Mouse (Mus musculus): Measurements from ENCODE around the gene Pde4b. TPM values are rescaled to one million over a fixed set of nuclear protein-coding genes. Genes with fewer than 3 reads are reported as not detected.
"Not testable (repeated sequence)": the region's sequence is repeated elsewhere in the genome, so short reads cannot be mapped to it uniquely, and the experiment has no call there.

Gene Pde4b
- 21.8 and 25.9 TPM in 2 replicates for polyA plus RNA-seq (2015; fragmentation: Nextera tagmentation; extraction: Ambion mirVana)

DNA sequence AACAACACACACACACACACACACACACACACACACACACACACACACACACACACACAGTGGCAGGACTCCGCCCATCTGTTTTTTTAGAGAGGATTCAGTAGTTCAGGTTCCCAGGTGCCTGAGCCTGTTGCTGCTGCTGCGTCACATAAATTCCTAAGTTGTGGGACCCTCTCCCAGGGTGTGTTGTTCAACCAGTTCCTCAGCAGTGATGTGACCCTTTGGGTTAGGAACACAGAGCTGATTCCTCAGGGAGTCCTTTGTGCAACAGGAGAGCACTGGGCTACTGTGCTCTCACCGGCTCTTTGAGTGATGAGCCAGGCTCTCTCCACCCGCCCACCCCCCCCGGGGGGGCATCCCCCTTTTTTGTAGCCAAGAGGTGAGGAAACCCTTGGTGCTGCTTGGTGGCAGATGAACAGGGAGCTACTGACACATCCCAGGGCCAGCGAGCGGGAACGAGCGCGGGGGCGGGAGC is at the start of gene Pde4b:
TSS of gene Pde4b (plus strand) at position 453 of the 475 bp plus-strand sequence.
- Histone ChIP-seq H3K4me1 (replicated peaks) (peaks cover 16% of the 10 kb centered on the region), H3K36me3 (no peaks in the 10 kb centered on the region), H3K9me3 (no peaks in the 10 kb centered on the region), H3K4me3 (peak within 1 kb of the TSS; percentile 67), H3K27me3 (peaks cover 31% of the 10 kb centered on the region), H3K9ac (peak within 1 kb of the TSS; percentile 75), H3K27ac (replicated peaks) (peak within 1 kb of the TSS; percentile 49; the same call in 1 of the 2 replicates), H3K4me2 (peak within 1 kb of the TSS; percentile 98)
- 7% methylated on average over 11 of the region's 11 CpGs for WGBS
- ATAC-seq (ENCODE audit: low read depth), result no peak; the same call in 1 of the 2 replicates

DNA sequence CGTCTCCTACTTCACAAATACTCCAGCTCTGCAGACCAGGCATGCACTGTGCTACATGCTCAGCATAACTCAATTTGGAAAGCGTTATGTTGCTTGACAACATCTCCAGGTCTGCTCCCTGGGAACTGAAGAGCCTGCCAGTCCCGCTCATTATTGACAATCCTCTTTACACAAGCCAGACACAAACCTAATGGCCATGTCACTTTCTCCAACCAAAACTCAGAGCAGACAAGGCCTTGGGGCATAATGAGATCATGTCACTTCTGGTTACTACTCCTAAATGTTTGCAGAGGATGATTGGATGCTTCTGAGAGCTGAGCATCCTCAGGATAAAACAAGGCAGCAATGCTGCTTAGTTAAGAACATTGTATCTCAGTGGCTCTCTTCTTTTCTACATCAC is 47.2 kb upstream of the Pde4b start:
- no peak overlapping the region for H3K9ac ChIP-seq
- ATAC-seq (ENCODE audit: low read depth), result no peak
- no peak overlapping the region for H3K4me2 ChIP-seq
- H3K4me3 ChIP-seq, result no peak overlapping the region
- no peaks in the 10 kb centered on the region for H3K4me1 ChIP-seq (replicated peaks)
- no peaks in the 10 kb centered on the region for H3K27me3 ChIP-seq
- 87% methylated on average over 3 of the region's 3 CpGs for WGBS
- no peaks in the 10 kb centered on the region for H3K36me3 ChIP-seq
- H3K9me3 ChIP-seq, result no peaks in the 10 kb centered on the region
- no peak overlapping the region for H3K27ac ChIP-seq (replicated peaks)

DNA sequence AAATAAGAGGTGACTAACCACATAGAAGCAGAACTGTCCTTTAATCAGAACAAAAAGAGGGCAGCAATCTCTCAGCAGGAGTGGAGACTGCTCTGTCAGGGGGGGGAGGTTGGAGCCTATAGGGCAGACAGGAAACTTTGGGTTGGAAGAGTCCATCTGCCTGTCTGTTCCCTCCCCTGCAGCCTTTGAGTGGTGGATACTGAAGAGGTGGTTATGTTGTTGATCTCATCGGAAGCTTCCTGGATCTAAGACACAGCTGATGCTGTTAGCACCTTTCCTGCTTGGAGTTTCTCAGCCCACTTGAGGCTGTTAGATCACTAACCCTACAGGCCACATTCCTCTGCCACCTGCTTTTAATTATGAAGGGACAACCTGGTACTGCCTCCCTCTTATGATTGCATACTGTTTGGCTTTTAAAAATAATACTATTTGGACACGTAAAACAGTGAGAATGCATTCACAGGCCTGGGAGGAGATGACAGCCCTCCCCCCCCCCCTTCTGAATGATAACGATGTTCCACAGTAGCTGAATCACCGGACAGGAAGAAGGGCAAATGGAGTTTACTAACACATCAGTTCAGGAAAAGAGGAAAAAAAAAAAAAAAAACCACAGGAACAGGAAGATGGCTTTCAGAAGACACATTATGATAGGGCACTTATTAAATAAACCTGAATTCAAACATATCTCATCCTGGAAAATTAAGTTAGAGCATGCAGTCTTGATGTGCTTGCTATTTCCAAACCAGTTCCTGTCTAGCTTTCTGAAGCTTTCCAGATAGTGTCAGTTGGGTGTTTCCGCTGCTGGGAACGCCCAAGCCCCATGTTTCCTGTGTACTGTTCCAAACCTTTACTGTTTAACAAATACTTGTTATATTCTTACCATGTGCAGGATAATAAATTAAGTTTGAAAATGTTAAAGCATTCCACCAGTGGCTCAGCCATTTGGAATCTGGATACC is 41.9 kb upstream of the Pde4b start:
- WGBS, result 77% methylated on average over 6 of the region's 6 CpGs
- Histone ChIP-seq H3K4me2 (no peak overlapping the region), H3K27ac (replicated peaks) (no peak overlapping the region), H3K4me3 (no peak overlapping the region), H3K4me1 (replicated peaks) (no peaks in the 10 kb centered on the region), H3K9me3 (no peaks in the 10 kb centered on the region), H3K36me3 (no peaks in the 10 kb centered on the region), H3K27me3 (no peaks in the 10 kb centered on the region), H3K9ac (no peak overlapping the region)
- ATAC-seq (ENCODE audit: low read depth), result no peak

DNA sequence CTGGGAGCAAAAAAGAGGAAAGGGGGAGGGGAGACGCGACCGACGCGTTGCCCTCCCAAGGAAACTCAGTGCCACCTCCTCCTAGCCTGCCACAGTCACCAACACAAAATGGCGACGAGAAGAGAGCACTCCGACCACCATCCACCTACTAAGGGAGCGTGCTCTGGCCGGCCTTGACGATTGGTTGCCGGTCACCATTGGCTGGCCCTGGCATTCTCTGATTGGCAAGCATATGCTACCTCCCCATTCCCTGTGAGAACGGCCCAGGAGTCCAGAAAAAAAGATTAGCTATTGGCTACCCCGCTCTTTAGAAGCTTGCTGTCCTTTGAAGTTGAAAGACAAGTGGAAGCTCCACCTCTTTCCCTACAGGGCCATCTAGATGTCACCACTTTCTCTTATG is 38.0 kb upstream of the Pde4b start:
- H3K36me3 ChIP-seq; H3K4me1 ChIP-seq (replicated peaks); ATAC-seq (ENCODE audit: low read depth); H3K9ac ChIP-seq; H3K27me3 ChIP-seq; H3K4me3 ChIP-seq; H3K9me3 ChIP-seq; H3K27ac ChIP-seq (replicated peaks); H3K4me2 ChIP-seq: not testable (repeated sequence)
- 96% methylated on average over 14 of the region's 14 CpGs for WGBS

DNA sequence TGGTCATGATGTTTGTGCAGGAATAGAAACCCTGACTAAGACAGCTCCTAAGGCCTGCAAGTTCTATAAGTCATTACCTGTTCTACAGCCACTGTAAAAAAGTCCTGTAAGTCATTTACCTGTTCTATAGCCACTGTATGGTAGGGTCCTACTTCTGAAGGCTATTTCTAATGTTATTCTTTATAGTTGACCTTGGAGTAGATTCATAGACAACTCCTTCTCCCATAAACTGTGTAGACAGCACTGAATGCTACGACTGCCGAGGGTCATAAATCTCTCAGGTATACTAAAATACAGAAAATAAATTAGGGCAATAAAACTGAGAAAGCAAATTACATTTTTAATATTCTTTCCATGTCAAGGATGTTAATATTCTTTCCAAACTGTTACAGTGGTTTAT is 26.0 kb upstream of the Pde4b start:
- no peaks in the 10 kb centered on the region for H3K9me3 ChIP-seq
- no peak overlapping the region for H3K27ac ChIP-seq (replicated peaks)
- no peak overlapping the region for H3K9ac ChIP-seq
- H3K4me1 ChIP-seq (replicated peaks), result no peaks in the 10 kb centered on the region
- ATAC-seq (ENCODE audit: low read depth), result no peak
- no peaks in the 10 kb centered on the region for H3K36me3 ChIP-seq
- no peak overlapping the region for H3K4me2 ChIP-seq
- no peaks in the 10 kb centered on the region for H3K27me3 ChIP-seq
- WGBS, result 68% methylated on average over 2 of the region's 2 CpGs
- no peak overlapping the region for H3K4me3 ChIP-seq

DNA sequence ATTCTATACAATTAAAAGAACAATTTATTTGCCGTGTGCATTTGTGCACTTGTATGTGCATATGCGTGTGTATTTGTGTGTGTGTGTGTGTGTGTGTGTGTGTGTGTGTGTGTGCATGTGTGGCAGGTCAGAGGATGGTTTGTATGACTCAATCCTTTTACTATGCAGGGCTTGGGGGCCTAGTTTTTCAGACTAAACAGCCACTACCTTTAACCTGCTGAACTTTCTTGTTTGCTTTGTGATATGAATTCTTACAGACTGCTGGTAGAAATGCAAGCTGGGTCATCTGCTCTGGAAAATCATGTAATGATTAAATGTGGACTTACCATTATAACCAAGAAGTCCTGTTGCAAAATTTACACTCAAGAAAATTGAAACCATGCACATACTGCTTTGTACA is 18.0 kb upstream of the Pde4b start:
- no peak overlapping the region for H3K4me2 ChIP-seq
- H3K27me3 ChIP-seq, result no peaks in the 10 kb centered on the region
- WGBS, result 98% methylated on average over 2 of the region's 2 CpGs
- ATAC-seq (ENCODE audit: low read depth), result no peak
- no peaks in the 10 kb centered on the region for H3K36me3 ChIP-seq
- no peaks in the 10 kb centered on the region for H3K4me1 ChIP-seq (replicated peaks)
- H3K9ac ChIP-seq, result no peak overlapping the region
- H3K4me3 ChIP-seq, result no peak overlapping the region
- no peaks in the 10 kb centered on the region for H3K9me3 ChIP-seq
- H3K27ac ChIP-seq (replicated peaks), result no peak overlapping the region

DNA sequence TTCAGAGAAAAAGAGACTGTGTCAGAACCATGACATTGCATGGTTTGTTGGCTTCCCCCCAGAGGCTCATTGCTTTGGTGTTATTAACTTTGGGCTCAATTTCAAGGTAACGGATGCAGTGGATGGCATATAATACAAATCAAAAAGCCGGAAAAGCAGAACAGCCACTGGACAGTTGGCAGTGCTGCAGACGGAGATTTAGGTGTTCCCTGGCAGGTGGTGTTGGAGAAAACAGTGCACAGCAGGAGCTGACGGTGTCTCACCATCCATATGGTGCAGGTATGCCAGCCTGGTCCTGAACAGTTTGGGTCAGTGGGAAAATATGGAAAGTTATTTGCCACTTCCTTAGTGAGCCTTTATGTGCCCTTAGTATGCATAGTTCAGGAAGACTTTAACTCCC is 1.0 kb upstream of the Pde4b start:
- H3K4me2 ChIP-seq, result no peak overlapping the region
- WGBS, result 60% methylated on average over 4 of the region's 4 CpGs
- H3K36me3 ChIP-seq, result no peaks in the 10 kb centered on the region
- no peak overlapping the region for H3K27ac ChIP-seq (replicated peaks)
- peaks cover 16% of the 10 kb centered on the region for H3K4me1 ChIP-seq (replicated peaks)
- no peak overlapping the region for H3K4me3 ChIP-seq
- no peak for ATAC-seq (ENCODE audit: low read depth)
- no peaks in the 10 kb centered on the region for H3K9me3 ChIP-seq
- peaks cover 31% of the 10 kb centered on the region for H3K27me3 ChIP-seq
- no peak overlapping the region for H3K9ac ChIP-seq

DNA sequence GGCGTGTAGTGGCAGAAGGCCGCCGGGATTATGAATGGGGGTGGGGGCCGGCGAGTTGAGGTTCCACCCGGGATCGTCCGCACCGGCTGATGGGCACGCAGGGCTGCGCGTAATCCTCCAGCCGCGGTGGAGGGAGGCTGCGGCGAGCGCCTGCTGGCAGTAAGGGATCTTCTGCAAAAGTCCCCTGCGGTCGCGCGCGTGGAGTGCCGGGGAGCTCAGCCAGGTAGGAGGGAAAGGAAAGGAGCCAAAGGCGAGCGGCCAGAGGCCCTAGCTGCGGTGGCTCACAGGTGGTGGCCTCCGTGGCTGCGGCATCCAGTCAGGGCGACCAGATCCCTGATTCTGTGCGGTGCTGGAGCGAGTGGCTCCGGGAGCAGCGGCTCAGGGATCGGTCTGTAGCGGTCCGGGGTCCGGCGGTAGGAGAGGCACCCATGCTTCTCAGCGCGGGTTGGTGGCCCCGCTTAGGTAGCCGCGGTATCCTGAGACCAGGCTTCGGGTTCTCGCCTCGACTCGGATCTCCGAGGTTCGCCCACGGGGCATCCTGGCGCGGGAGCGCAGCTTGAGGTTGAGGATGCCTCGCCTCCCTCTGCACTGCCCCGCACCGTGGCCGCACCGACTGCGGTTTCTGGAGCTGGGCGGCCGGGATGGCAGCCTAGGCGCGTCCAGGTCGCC is 357 bp downstream of the Pde4b start:
- Histone ChIP-seq H3K36me3 (no peaks in the 10 kb centered on the region), H3K4me2 (peak overlapping the region; percentile 98), H3K9me3 (no peaks in the 10 kb centered on the region), H3K9ac (peak overlapping the region; percentile 75), H3K4me1 (replicated peaks) (peaks cover 16% of the 10 kb centered on the region), H3K27me3 (peaks cover 31% of the 10 kb centered on the region), H3K27ac (replicated peaks) (peak overlapping the region; percentile 49; the same call in 1 of the 2 replicates), H3K4me3 (peak overlapping the region; percentile 67)
- WGBS, result under 1% methylated on average over 64 of the region's 64 CpGs
- peak; percentile 85 for ATAC-seq (ENCODE audit: low read depth)

DNA sequence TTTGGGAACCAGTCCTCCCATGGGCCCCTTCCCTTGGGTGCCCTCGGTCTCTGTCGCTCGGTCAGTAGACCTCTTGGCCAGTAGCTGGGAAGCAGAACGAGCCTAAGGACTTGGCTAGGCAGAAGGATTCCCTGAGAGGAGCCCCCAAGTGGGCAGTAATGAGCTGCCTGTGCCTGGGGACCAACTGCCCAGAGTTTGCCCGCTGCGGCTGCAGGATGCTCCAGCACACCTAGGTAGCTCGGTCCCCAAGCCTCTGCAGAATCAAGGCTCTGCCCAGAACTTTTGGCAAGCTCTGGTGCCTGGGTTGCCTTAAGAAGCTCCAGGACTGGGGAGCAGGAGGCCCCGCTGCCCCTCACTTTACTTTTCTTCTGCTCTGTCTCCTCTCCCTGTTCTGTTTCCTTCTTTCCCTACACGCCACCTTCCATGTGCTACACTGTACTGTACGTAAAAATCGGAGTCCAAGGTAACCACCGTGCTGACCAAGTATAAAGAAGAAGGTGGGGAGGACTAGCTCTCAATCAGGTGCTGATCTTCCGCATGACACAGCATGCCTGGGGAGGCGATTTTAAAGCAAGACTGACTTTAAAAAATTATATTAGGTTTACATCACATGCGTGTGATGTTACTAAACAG is 1.0 kb downstream of the Pde4b start:
- Histone ChIP-seq H3K27me3 (peaks cover 31% of the 10 kb centered on the region), H3K9ac (peak overlapping the region; percentile 75), H3K9me3 (no peaks in the 10 kb centered on the region), H3K4me3 (peak overlapping the region; percentile 67), H3K4me1 (replicated peaks) (peaks cover 16% of the 10 kb centered on the region), H3K36me3 (no peaks in the 10 kb centered on the region), H3K27ac (replicated peaks) (peak overlapping the region; percentile 49; the same call in 1 of the 2 replicates), H3K4me2 (peak overlapping the region; percentile 98)
- ATAC-seq (ENCODE audit: low read depth), result peak; percentile 71
- WGBS, result 26% methylated on average over 15 of the region's 15 CpGs

DNA sequence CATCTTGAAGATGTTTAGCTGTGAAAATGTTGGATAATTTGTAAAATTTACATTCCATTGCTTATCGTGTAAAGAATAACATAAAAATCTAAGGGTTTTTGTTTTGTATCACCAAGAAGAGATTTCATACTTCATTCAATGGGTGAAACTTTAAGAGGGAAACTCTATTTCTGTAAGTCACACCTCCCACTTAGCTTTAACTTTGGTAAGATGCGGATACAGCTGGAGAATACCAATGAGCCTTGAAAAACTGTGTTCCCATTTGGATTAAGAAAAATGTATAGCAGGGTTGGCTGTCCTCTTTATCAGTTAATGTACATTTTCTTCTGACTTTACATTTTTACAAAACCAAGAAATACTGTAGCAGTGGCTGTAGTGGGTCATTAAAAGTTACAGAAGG is 8.5 kb downstream of the Pde4b start:
- H3K4me1 ChIP-seq (replicated peaks), result no peaks in the 10 kb centered on the region
- H3K27ac ChIP-seq (replicated peaks), result no peak overlapping the region
- ATAC-seq (ENCODE audit: low read depth), result no peak
- WGBS, result 91% methylated on average over 2 of the region's 2 CpGs
- no peak overlapping the region for H3K9ac ChIP-seq
- no peaks in the 10 kb centered on the region for H3K27me3 ChIP-seq
- H3K9me3 ChIP-seq, result no peaks in the 10 kb centered on the region
- H3K4me3 ChIP-seq, result no peak overlapping the region
- H3K36me3 ChIP-seq, result no peaks in the 10 kb centered on the region
- H3K4me2 ChIP-seq, result no peak overlapping the region

DNA sequence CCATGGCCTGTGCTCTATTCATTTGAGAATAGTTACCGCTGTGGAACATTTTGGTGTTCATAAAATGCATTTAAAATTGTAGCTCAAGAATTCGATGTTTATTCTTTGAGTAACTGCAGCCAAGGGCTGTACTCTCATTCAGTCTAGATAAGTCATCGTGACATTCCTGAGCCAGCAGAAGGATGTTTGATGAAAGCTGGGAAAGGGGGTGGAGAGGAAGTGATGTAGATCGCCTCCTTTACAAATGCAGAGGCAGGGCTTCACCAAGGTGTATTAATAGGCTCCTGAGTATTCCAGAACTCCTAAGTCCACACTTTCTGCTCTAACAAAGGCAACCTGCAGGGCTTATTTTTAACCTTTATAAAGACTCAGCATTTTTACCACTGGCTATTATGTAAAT is 14.9 kb downstream of the Pde4b start:
- Histone ChIP-seq H3K4me1 (replicated peaks) (no peaks in the 10 kb centered on the region), H3K27me3 (no peaks in the 10 kb centered on the region), H3K27ac (replicated peaks) (no peak overlapping the region), H3K36me3 (no peaks in the 10 kb centered on the region), H3K4me3 (no peak overlapping the region), H3K9ac (no peak overlapping the region), H3K9me3 (no peaks in the 10 kb centered on the region), H3K4me2 (no peak overlapping the region)
- no peak for ATAC-seq (ENCODE audit: low read depth)
- 81% methylated on average over 4 of the region's 4 CpGs for WGBS

DNA sequence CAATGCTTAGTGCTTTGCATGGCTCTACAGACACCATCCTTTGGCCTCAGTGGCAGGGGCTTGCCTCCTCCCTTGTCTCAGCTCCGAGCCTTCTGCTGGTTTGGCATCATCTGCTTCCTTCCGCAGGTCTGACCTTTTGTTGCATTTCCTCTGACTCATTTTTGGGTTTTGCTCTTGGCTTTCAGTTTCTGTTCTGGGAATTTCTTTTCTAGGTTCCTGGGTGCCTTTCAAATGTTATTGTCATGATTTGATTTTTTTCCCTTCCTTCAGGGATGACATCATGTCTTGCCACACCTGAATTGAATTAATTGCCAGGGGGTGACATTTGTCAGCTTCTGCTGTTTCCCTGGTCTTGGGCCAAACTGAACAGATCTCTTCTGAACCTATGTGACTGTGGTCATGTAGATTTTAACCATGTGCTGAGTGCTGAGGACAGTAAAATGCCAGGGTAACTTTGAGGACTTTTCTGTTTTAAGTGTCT is 17.2 kb downstream of the Pde4b start:
- Histone ChIP-seq H3K27ac (replicated peaks) (no peak overlapping the region), H3K4me1 (replicated peaks) (no peaks in the 10 kb centered on the region), H3K9me3 (no peaks in the 10 kb centered on the region), H3K9ac (no peak overlapping the region), H3K36me3 (no peaks in the 10 kb centered on the region), H3K4me3 (no peak overlapping the region), H3K4me2 (no peak overlapping the region), H3K27me3 (no peaks in the 10 kb centered on the region)
- no peak for ATAC-seq (ENCODE audit: low read depth)
- 89% methylated on average over 2 of the region's 2 CpGs for WGBS

Measured in neural tube, embryonic 13.5 days (tissue).